ENCODE assay signal across 8 mouse cellular contexts in the genomic region with DNA sequence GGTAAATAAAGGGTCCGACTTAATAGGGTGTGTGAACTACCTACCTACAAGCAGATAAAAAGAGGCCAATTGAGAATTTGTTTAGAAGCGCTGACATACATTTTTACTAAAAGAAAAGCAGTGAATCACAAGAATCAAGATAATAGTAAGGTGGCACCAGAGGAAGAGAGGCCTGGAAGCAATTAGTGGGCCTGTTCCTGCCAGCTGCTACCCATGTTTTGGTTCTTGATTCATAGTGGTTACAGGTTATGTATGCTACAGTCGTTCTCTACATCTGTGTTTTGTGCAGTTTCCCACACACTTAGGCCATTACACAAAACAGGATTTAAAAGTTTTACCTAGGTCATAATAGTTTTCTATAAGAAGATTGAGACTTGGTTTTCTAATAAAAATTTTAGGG. TPM values are rescaled to one million over a fixed set of nuclear protein-coding genes. Genes with fewer than 3 reads are reported as not detected.
DNase-seq lines count a peak whose midpoint lies in the region; ATAC-seq lines count a peak whose summit lies in the region.

No protein-coding gene starts in this region.

- peaks cover 24% of the 10 kb centered on the region for H3K4me1 ChIP-seq in liver, embryonic 13.5 days (replicated peaks)

- peak overlapping the region; percentile 32; the same call in 1 of the 2 replicates for H3K27ac ChIP-seq in liver, embryonic 13.5 days

- no peaks in the 10 kb centered on the region for H3K27me3 ChIP-seq in liver, embryonic 13.5 days

- H3K4me2 ChIP-seq in liver, embryonic 13.5 days = peak overlapping the region; percentile 76

- H3K9ac ChIP-seq in liver, embryonic 13.5 days = peak overlapping the region; percentile 95

- H3K9me3 ChIP-seq in liver, embryonic 13.5 days (replicated peaks) = no peaks in the 10 kb centered on the region

- DNase-seq in cerebellum, adult 9-10 months = peak; percentile 16
- no peak for DNase-seq in cerebellum, adult 18-20 months
- peak; percentile 4 for DNase-seq in thymus, postnatal 0 days (ENCODE audit: low spot score)
- DNase-seq in thymus, adult 18-20 months = no peak
- DNase-seq in liver, embryonic 13.5 days = no peak
- DNase-seq in right cerebral cortex, postnatal 14 days = no peak
- DNase-seq in T-cell, adult 2 months (ENCODE audit: low spot score) = no peak
- no peak for DNase-seq in gastrocnemius, adult 8-10 months (ENCODE audit: low spot score in 2 of 2)

- H3K36me3 ChIP-seq in liver, embryonic 13.5 days = no peaks in the 10 kb centered on the region

- H3K4me3 ChIP-seq in liver, embryonic 13.5 days (replicated peaks) = peak overlapping the region; percentile 98

- no peak for ATAC-seq in liver, embryonic 13.5 days (ENCODE audit: low read depth)

- 43% methylated on average over 3 of the region's 3 CpGs for WGBS in liver, embryonic 13.5 days (ENCODE audit: insufficient replicate concordance)

RNA-seq across cellular contexts. Expression of a gene that starts 1.5 kb away (rescaled TPM):
- polyA plus RNA-seq in thymus, postnatal 0 days (2015; fragmentation: Nextera tagmentation; extraction: Ambion mirVana) = 14.3 and 18.8 TPM in 2 replicates
- 5.5 and 6.7 TPM in 2 replicates for polyA plus RNA-seq in liver, embryonic 13.5 days (2015; fragmentation: Nextera tagmentation; extraction: Ambion mirVana)
- 10 to 100 TPM; 39.0 to 46.3 (median 39.9) TPM for total RNA-seq in gastrocnemius, adult 8-10 months (2022)

RNA-seq across cellular contexts. Expression of a gene that starts 2.3 kb away (rescaled TPM):
- 105 and 113 TPM in 2 replicates for polyA plus RNA-seq in thymus, postnatal 0 days (2015; fragmentation: Nextera tagmentation; extraction: Ambion mirVana)
- 48.7 and 58.7 TPM in 2 replicates for polyA plus RNA-seq in liver, embryonic 13.5 days (2015; fragmentation: Nextera tagmentation; extraction: Ambion mirVana)
- 10 to 100 TPM; 19.2 to 30.0 (median 22.7) TPM for total RNA-seq in gastrocnemius, adult 8-10 months (2022)

Comparison
In these comparisons a context has a peak if more than half of its experiments do, and no peak if none do; other contexts are left out.
1. DNase-seq: peak in cerebellum, adult 9-10 months (single experiment) and thymus, postnatal 0 days (single experiment); none in cerebellum, adult 18-20 months (0 of 2), thymus, adult 18-20 months (0 of 2), liver, embryonic 13.5 days (single experiment), right cerebral cortex, postnatal 14 days (single experiment), T-cell, adult 2 months (single experiment) and gastrocnemius, adult 8-10 months (0 of 2).